Mouse (Mus musculus): ENCODE results near the gene Slc9a9.

DNA sequence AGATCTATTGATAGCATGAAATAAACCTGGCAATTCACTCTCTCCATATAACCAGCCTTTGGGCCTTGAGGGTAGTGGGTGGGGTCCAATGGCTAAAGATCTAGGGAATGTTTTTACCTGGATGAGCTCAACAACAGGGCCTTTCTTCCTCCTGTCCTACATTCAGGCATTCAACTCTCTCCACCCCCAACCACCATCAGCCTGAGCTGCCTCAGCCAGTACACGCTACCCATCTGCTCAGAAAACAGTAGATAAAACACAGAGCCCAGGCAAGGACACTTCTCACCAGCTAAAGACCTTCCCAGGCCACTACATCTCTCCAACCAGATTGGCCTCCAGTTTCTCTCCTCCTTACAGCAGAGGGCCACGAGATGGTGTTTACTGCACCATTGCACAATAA, 510.3 kb downstream of the Slc9a9 start:
- TF ChIP-seq CTCF (IDR thresholded peaks at IDR 0.05; ENCODE audit: low read depth) (no peak), EP300 (IDR thresholded peaks at IDR 0.05; ENCODE audit: low read depth) (no peak)
